Mouse (Mus musculus) leukemia stem cell, adult 10-12 weeks (primary cell): ENCODE measurements around the gene Aph1a. TPM values are rescaled to one million over a fixed set of nuclear protein-coding genes. Genes with fewer than 3 reads are reported as not detected.

Experiments
- polyA plus RNA-seq: library from polyadenylated mRNA; stranded (reverse); fragments of >175 nt; gene quantifications from 2 replicates; pipeline ENCODE4 v1.2.3, GENCODE M21; 2012; ENCODE audit warnings: low replicate concordance

Aph1a gene
- 74.2 and 153 TPM in 2 replicates for polyA plus RNA-seq

GRCm38 (mm10) chr3:95893606-95894316 is at the start of gene Aph1a:
TSS of gene Aph1a (plus strand) at chr3:95893969.

GRCm38 (mm10) chr3:95855502-95856089 is 38.2 kb upstream of the Aph1a start, which contains the start of gene Prpf3:
TSS of gene Prpf3 (minus strand) at chr3:95855885.

GRCm38 (mm10) chr3:95871392-95871867 is 22.3 kb upstream of the Aph1a start, which contains the start of gene Mrps21:
TSS of gene Mrps21 (minus strand) at chr3:95871519.

GRCm38 (mm10) chr3:95881979-95882815 is 11.6 kb upstream of the Aph1a start, which contains the start of gene Ciart:
TSS of gene Ciart (minus strand) at chr3:95882251.

GRCm38 (mm10) chr3:95891211-95892065 is 2.3 kb upstream of the Aph1a start, which contains the start of gene BC028528:
TSS of gene BC028528 (minus strand) at chr3:95892005.

GRCm38 (mm10) chr3:95904568-95904967 is 10.8 kb downstream of the Aph1a start, which contains the start of gene Car14:
TSS of gene Car14 (minus strand) at chr3:95904691.

GRCm38 (mm10) chr3:95928658-95929503 is 35.1 kb downstream of the Aph1a start, which contains the start of gene Anp32e:
TSS of gene Anp32e (plus strand) at chr3:95929246.

Other genes starting within 250 kb of the Aph1a start
- gene Mcl1, start 235.2 kb upstream of the Aph1a start, polyA plus RNA-seq: 285 and 586 TPM in 2 replicates
- gene Adamtsl4, start 206.1 kb upstream of the Aph1a start, polyA plus RNA-seq: 1.8 and 2.4 TPM in 2 replicates
- 13.4 and 20.4 TPM in 2 replicates for gene Ecm1, start 154.4 kb upstream of the Aph1a start, polyA plus RNA-seq
- 5.1 and 23.2 TPM in 2 replicates for gene Tars2, start 133.8 kb upstream of the Aph1a start, polyA plus RNA-seq
- gene Rprd2, start 75.1 kb upstream of the Aph1a start, polyA plus RNA-seq: 4.0 and 10.0 TPM in 2 replicates
- 4.5 and 12.9 TPM in 2 replicates for gene Prpf3, start 38.1 kb upstream of the Aph1a start, polyA plus RNA-seq
- gene Mrps21, start 22.4 kb upstream of the Aph1a start, polyA plus RNA-seq: 5.5 and 129 TPM in 2 replicates
- gene Ciart, start 11.7 kb upstream of the Aph1a start, polyA plus RNA-seq: 1.7 and 2.3 TPM in 2 replicates
- 0.88 TPM in 1 of 2 replicates, not detected in the other for gene BC028528, start 2.0 kb upstream of the Aph1a start, polyA plus RNA-seq
- gene Car14, start 10.7 kb downstream of the Aph1a start, polyA plus RNA-seq: not detected in 2 replicates
- gene Anp32e, start 35.3 kb downstream of the Aph1a start, polyA plus RNA-seq: 47.1 and 116 TPM in 2 replicates
- gene Plekho1, start 102.0 kb downstream of the Aph1a start, polyA plus RNA-seq: 85.7 and 240 TPM in 2 replicates
- gene Vps45, start 164.5 kb downstream of the Aph1a start, polyA plus RNA-seq: 4.6 and 7.9 TPM in 2 replicates
- 10.2 and 10.8 TPM in 2 replicates for gene Otud7b, start 210.6 kb downstream of the Aph1a start, polyA plus RNA-seq